ENCODE assay signal across 8 mouse cellular contexts in genomic region chr12:69986786-69987497, GRCm38 (mm10). TPM values are rescaled to one million over a fixed set of nuclear protein-coding genes. Genes with fewer than 3 reads are reported as not detected.
DNase-seq lines count a peak whose midpoint lies in the region; ATAC-seq and TF ChIP-seq lines count a peak whose summit lies in the region.

Gene Sav1 (minus strand): TSS chr12:69987002.

- peak within 1 kb of the TSS; percentile 80 for H3K4me2 ChIP-seq in hindbrain, postnatal 0 days (ENCODE audit: low read depth, low read length)

- TF ChIP-seq POLR2A in cortical plate, adult 2 months (IDR thresholded peaks at IDR 0.05; ENCODE audit: extremely low read depth, insufficient read depth, low read length) = peak; percentile 66

- no peaks in the 10 kb centered on the region for H3K27me3 ChIP-seq in hindbrain, postnatal 0 days (ENCODE audit: insufficient read depth, low read length)

- TF ChIP-seq CTCF in cortical plate, adult 2 months (IDR thresholded peaks at IDR 0.05; ENCODE audit: extremely low read depth, insufficient read depth, low read length) = no peak
- TF ChIP-seq CTCF in hindbrain, postnatal 0 days (IDR thresholded peaks at IDR 0.05; ENCODE audit: low read depth) = no peak
- TF ChIP-seq CTCF in left cerebral cortex, adult 2 months (IDR thresholded peaks at IDR 0.05) = no peak; the same call in 1 of the 2 replicates

- peaks cover 2% of the 10 kb centered on the region; the same call in 1 of the 2 replicates for H3K4me1 ChIP-seq in cortical plate, adult 2 months (ENCODE audit: control insufficient read depth, insufficient read depth, low read length)
- H3K4me1 ChIP-seq in hindbrain, postnatal 0 days (ENCODE audit: insufficient read depth, low read length) = peaks cover 6% of the 10 kb centered on the region; the same call in 1 of the 2 replicates

- peaks cover 17% of the 10 kb centered on the region; the same call in 1 of the 2 replicates for H3K36me3 ChIP-seq in hindbrain, postnatal 0 days (ENCODE audit: insufficient read depth, low read length)
- H3K36me3 ChIP-seq in macrophage (ENCODE audit: inconsistent target) = peaks cover 19% of the 10 kb centered on the region; the same call in 1 of the 2 replicates

- H3K9me3 ChIP-seq in hindbrain, postnatal 0 days (ENCODE audit: low read length) = no peaks in the 10 kb centered on the region

- DNase-seq in adipocyte (ENCODE audit: low spot score) = peak; percentile 81
- peak; percentile 89 to 91 for DNase-seq in gastrocnemius, adult 8-10 months (ENCODE audit: low spot score in 2 of 2)
- DNase-seq in hindbrain, postnatal 0 days (ENCODE audit: low spot score) = peak; percentile 92
- DNase-seq in left cerebral cortex, adult 2 months (ENCODE audit: extremely low spot score in 1 of 2, low spot score in 2 of 2) = peak; percentile 90
- DNase-seq in retina, postnatal 7 days (ENCODE audit: low read depth, low spot score) = peak; percentile 86
- peak; percentile 89 for DNase-seq in urinary bladder, adult 2 months (ENCODE audit: low spot score)

- H3K27ac ChIP-seq in cortical plate, adult 2 months (ENCODE audit: insufficient read depth, low read length) = peak within 1 kb of the TSS; percentile 82
- peak within 1 kb of the TSS; percentile 90 for H3K27ac ChIP-seq in hindbrain, postnatal 0 days
- H3K27ac ChIP-seq in left cerebral cortex, adult 2 months = peak within 1 kb of the TSS; percentile 89
- peak within 1 kb of the TSS; percentile 38 for H3K27ac ChIP-seq in macrophage

- peaks cover 46% of the 10 kb centered on the region for H3K79me2 ChIP-seq in macrophage (ENCODE audit: inconsistent target)

- WGBS in hindbrain, postnatal 0 days = under 1% methylated on average over 84 of the region's 102 CpGs
- WGBS in macrophage (ENCODE audit: missing documents) = under 1% methylated on average over 60 of the region's 102 CpGs

- peak within 1 kb of the TSS; percentile 91 for H3K4me3 ChIP-seq in cortical plate, adult 2 months (ENCODE audit: insufficient read depth, low read length)
- peak within 1 kb of the TSS; percentile 80 for H3K4me3 ChIP-seq in hindbrain, postnatal 0 days (ENCODE audit: low read length)
- peak within 1 kb of the TSS; percentile 80 for H3K4me3 ChIP-seq in left cerebral cortex, adult 2 months
- peak within 1 kb of the TSS; percentile 52 for H3K4me3 ChIP-seq in macrophage (ENCODE audit: inconsistent target)

- intact Hi-C loops in left cerebral cortex, adult 2 months (cut with DNase I) = loop anchor here (5.0 kb wide), 2 partner anchors 75 to 160 kb away; no protein-coding TSS in a partner anchor

- peak within 1 kb of the TSS; percentile 87 for H3K9ac ChIP-seq in hindbrain, postnatal 0 days (replicated peaks; ENCODE audit: low read length)

- peak; percentile 93 for ATAC-seq in hindbrain, postnatal 0 days

RNA-seq across cellular contexts. Expression of gene Sav1, which starts in this region (rescaled TPM):
- polyA plus RNA-seq in cortical plate, adult 2 months (2012; rRNA removed) = 19.9 and 20.1 TPM in 2 replicates
- 10 to 100 TPM; 43.8 to 52.1 (median 46.0) TPM for total RNA-seq in gastrocnemius, adult 8-10 months (2022)
- 15.6 and 20.8 TPM in 2 replicates for total RNA-seq in hindbrain, postnatal 0 days (2014; rRNA removed)
- polyA plus RNA-seq in hindbrain, postnatal 0 days (2015; fragmentation: Nextera tagmentation; extraction: Ambion mirVana) = 2.4 and 2.5 TPM in 2 replicates
- 10 to 100 TPM; 17.4 to 19.5 TPM for total RNA-seq in left cerebral cortex, adult 2 months (2021)
- total RNA-seq in macrophage (2018; cell fraction: chromatin; rRNA removed) = 100 to 1,000 TPM; 153 to 862 (median 271) TPM
- total RNA-seq in macrophage (2018; cell fraction: cytosol; rRNA removed) = 100 to 1,000 TPM in 1 of 26 experiments, 10 to 100 TPM in 25; 43.1 to 120 (median 56.9) TPM
- total RNA-seq in macrophage (2018; cell fraction: nucleus; rRNA removed) = 100 to 1,000 TPM; 136 to 827 (median 229) TPM
- polyA plus RNA-seq in macrophage (2018) = 38.7 to 58.7 TPM (median 45.1 TPM) in 3 replicates
- polyA plus RNA-seq in urinary bladder, adult 2 months (2012; rRNA removed) = 48.2 and 51.2 TPM in 2 replicates

Comparison
In these comparisons a context has a peak if more than half of its experiments do, and no peak if none do; other contexts are left out.
1. Peak in every context shown above with its lines: DNase-seq, ATAC-seq, H3K4me3 ChIP-seq and H3K27ac ChIP-seq.
2. H3K27ac ChIP-seq: peak in every context shown above with its lines; median percentile 90 in hindbrain, postnatal 0 days; 89 in left cerebral cortex, adult 2 months; 82 in cortical plate, adult 2 months; 38 in macrophage.